Mouse (Mus musculus): ENCODE results near the gene Specc1. TPM values are rescaled to one million over a fixed set of nuclear protein-coding genes. Genes with fewer than 3 reads are reported as not detected.

Gene Specc1
- polyA plus RNA-seq, 1 experiment from 2014 or later, result 9.2 TPM

GRCm38 (mm10) chr11:62077157-62077865 lies 120.7 kb downstream of the Specc1 start:
- peak; percentile 56; the same call in 1 of the 2 replicates for ATAC-seq
- H3K9me3 ChIP-seq (replicated peaks; ENCODE audit: control insufficient read depth, low read length), result no peaks in the 10 kb centered on the region

GRCm38 (mm10) chr11:62078371-62078770 lies 121.8 kb downstream of the Specc1 start:
- DNase-seq (ENCODE audit: low spot score) (no peak), ATAC-seq (no peak)
- no peak overlapping the region for H3K9ac ChIP-seq (ENCODE audit: low read length)
- H3K27me3 ChIP-seq (replicated peaks; ENCODE audit: control insufficient read depth, insufficient read depth, low read length), result no peaks in the 10 kb centered on the region
- H3K4me1 ChIP-seq (ENCODE audit: control insufficient read depth, insufficient read depth, low read length), result peaks cover 6% of the 10 kb centered on the region
- no peaks in the 10 kb centered on the region for H3K36me3 ChIP-seq (ENCODE audit: control insufficient read depth, insufficient read depth, low read length)
- H3K4me3 ChIP-seq (ENCODE audit: low read depth, low read length), result no peak overlapping the region
- no peaks in the 10 kb centered on the region for H3K9me3 ChIP-seq (replicated peaks; ENCODE audit: control insufficient read depth, low read length)
- no peak overlapping the region for H3K27ac ChIP-seq (ENCODE audit: low read depth, low read length)
- WGBS, result 90% methylated on average over 10 of the region's 10 CpGs
- H3K4me2 ChIP-seq (ENCODE audit: low read length), result peak overlapping the region; percentile 81

More at GRCm38 (mm10) chr11:62077157-62077865, 120.7 kb downstream of the Specc1 start:
- no peaks in the 10 kb centered on the region for H3K27me3 ChIP-seq (replicated peaks; ENCODE audit: control insufficient read depth, insufficient read depth, low read length)
- WGBS, result under 1% methylated on average over 42 of the region's 51 CpGs
- no peaks in the 10 kb centered on the region for H3K36me3 ChIP-seq (ENCODE audit: control insufficient read depth, insufficient read depth, low read length)
- peak overlapping the region; percentile 85 for H3K4me3 ChIP-seq (ENCODE audit: low read depth, low read length)
- H3K4me1 ChIP-seq (ENCODE audit: control insufficient read depth, insufficient read depth, low read length), result peaks cover 6% of the 10 kb centered on the region
- DNase-seq (ENCODE audit: low spot score), result peak; percentile 20
- H3K9ac ChIP-seq (ENCODE audit: low read length), result peak overlapping the region; percentile 89
- H3K4me2 ChIP-seq (ENCODE audit: low read length), result peak overlapping the region; percentile 81
- peak overlapping the region; percentile 85 for H3K27ac ChIP-seq (ENCODE audit: low read depth, low read length)

- WGBS, result 85% methylated on average over 8 of the region's 8 CpGs
- no peaks in the 10 kb centered on the region for H3K9me3 ChIP-seq (replicated peaks; ENCODE audit: control insufficient read depth, low read length)
- H3K4me1 ChIP-seq (ENCODE audit: control insufficient read depth, insufficient read depth, low read length), result peaks cover 6% of the 10 kb centered on the region
- no peak overlapping the region for H3K9ac ChIP-seq (ENCODE audit: low read length)
- ATAC-seq (no peak), DNase-seq (ENCODE audit: low spot score) (no peak)
- no peak overlapping the region for H3K27ac ChIP-seq (ENCODE audit: low read depth, low read length)
- H3K36me3 ChIP-seq (ENCODE audit: control insufficient read depth, insufficient read depth, low read length), result no peaks in the 10 kb centered on the region
- no peaks in the 10 kb centered on the region for H3K27me3 ChIP-seq (replicated peaks; ENCODE audit: control insufficient read depth, insufficient read depth, low read length)
- H3K4me3 ChIP-seq (ENCODE audit: low read depth, low read length), result no peak overlapping the region
- H3K4me2 ChIP-seq (ENCODE audit: low read length), result no peak overlapping the region
These were observed 122.7 kb downstream of the Specc1 start for GRCm38 (mm10) chr11:62079100-62079857.

- no peak overlapping the region for H3K9ac ChIP-seq (ENCODE audit: low read length)
- peak; percentile 14 for DNase-seq (ENCODE audit: low spot score)
- no peaks in the 10 kb centered on the region for H3K36me3 ChIP-seq (ENCODE audit: control insufficient read depth, insufficient read depth, low read length)
- 76% methylated on average over 2 of the region's 2 CpGs for WGBS
- H3K4me1 ChIP-seq (ENCODE audit: control insufficient read depth, insufficient read depth, low read length), result peaks cover 6% of the 10 kb centered on the region
- H3K27me3 ChIP-seq (replicated peaks; ENCODE audit: control insufficient read depth, insufficient read depth, low read length), result no peaks in the 10 kb centered on the region
- no peak overlapping the region for H3K27ac ChIP-seq (ENCODE audit: low read depth, low read length)
- H3K4me2 ChIP-seq (ENCODE audit: low read length), result no peak overlapping the region
- no peak for ATAC-seq
- no peak overlapping the region for H3K4me3 ChIP-seq (ENCODE audit: low read depth, low read length)
- H3K9me3 ChIP-seq (replicated peaks; ENCODE audit: control insufficient read depth, low read length), result no peaks in the 10 kb centered on the region
These were observed 123.9 kb downstream of the Specc1 start for GRCm38 (mm10) chr11:62080476-62080875.

GRCm38 (mm10) chr11:62086648-62087047 lies 130.1 kb downstream of the Specc1 start:
- Histone ChIP-seq H3K9me3 (replicated peaks; ENCODE audit: control insufficient read depth, low read length) (no peaks in the 10 kb centered on the region), H3K9ac (ENCODE audit: low read length) (no peak overlapping the region), H3K4me2 (ENCODE audit: low read length) (no peak overlapping the region), H3K36me3 (ENCODE audit: control insufficient read depth, insufficient read depth, low read length) (no peaks in the 10 kb centered on the region), H3K27me3 (replicated peaks; ENCODE audit: control insufficient read depth, insufficient read depth, low read length) (no peaks in the 10 kb centered on the region), H3K4me1 (ENCODE audit: control insufficient read depth, insufficient read depth, low read length) (no peaks in the 10 kb centered on the region), H3K27ac (ENCODE audit: low read depth, low read length) (no peak overlapping the region), H3K4me3 (ENCODE audit: low read depth, low read length) (no peak overlapping the region)
- ATAC-seq (no peak), DNase-seq (ENCODE audit: low spot score) (no peak)
- WGBS, result 81% methylated on average over 2 of the region's 2 CpGs

DNA sequence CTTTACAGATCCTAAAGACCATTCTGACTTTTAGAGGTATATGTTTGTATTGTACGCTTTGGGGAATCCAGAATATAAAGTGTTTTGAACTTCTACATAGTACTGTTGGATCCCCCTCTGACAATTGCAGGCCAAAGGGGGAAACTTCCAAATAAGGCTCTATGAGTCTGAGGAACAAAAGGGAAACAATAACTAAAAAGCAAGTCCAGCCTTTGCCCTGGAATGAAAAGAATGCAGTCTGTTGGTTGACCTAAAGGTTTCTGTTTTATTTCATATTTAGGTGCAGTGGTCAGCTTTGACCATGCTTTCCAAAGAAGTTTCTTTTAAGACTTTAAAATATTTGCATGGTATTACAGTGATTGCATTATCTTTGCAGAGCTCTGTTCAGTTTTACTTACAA lies 130.5 kb downstream of the Specc1 start:
- Histone ChIP-seq H3K9ac (ENCODE audit: low read length) (no peak overlapping the region), H3K4me2 (ENCODE audit: low read length) (no peak overlapping the region), H3K9me3 (replicated peaks; ENCODE audit: control insufficient read depth, low read length) (no peaks in the 10 kb centered on the region), H3K27ac (ENCODE audit: low read depth, low read length) (no peak overlapping the region), H3K27me3 (replicated peaks; ENCODE audit: control insufficient read depth, insufficient read depth, low read length) (no peaks in the 10 kb centered on the region), H3K36me3 (ENCODE audit: control insufficient read depth, insufficient read depth, low read length) (no peaks in the 10 kb centered on the region), H3K4me3 (ENCODE audit: low read depth, low read length) (no peak overlapping the region), H3K4me1 (ENCODE audit: control insufficient read depth, insufficient read depth, low read length) (no peaks in the 10 kb centered on the region)
- 93% methylated on average over 1 of the region's 1 CpGs for whole genome bisulfite sequencing
- ATAC-seq, result no peak
- no peak for DNase-seq (ENCODE audit: low spot score)

DNA sequence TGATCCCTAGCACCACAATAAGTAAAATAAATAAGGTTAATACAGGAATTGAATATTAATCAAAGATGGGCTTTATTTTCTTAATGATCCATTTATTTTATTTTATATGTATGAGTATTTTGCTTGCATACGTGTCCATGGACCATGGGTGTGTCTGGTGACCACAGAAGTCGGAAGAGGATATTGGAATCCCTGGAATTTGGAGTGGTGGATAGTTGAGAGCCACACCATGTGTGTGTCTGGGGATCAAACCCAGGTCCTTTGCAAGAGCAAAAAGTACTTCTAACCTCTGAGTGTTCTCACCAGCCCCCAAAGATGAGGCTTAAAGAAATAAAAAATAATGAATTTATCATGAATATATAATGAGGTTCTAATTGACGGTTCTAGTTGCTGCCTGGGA lies 132.1 kb downstream of the Specc1 start:
- no peaks in the 10 kb centered on the region for H3K36me3 ChIP-seq (ENCODE audit: control insufficient read depth, insufficient read depth, low read length)

GRCm38 (mm10) chr11:62090321-62090720 lies 133.8 kb downstream of the Specc1 start:
- Histone ChIP-seq H3K4me2 (ENCODE audit: low read length) (no peak overlapping the region), H3K27ac (ENCODE audit: low read depth, low read length) (no peak overlapping the region), H3K27me3 (replicated peaks; ENCODE audit: control insufficient read depth, insufficient read depth, low read length) (no peaks in the 10 kb centered on the region), H3K36me3 (ENCODE audit: control insufficient read depth, insufficient read depth, low read length) (no peaks in the 10 kb centered on the region), H3K9ac (ENCODE audit: low read length) (no peak overlapping the region), H3K4me1 (ENCODE audit: control insufficient read depth, insufficient read depth, low read length) (no peaks in the 10 kb centered on the region), H3K4me3 (ENCODE audit: low read depth, low read length) (no peak overlapping the region), H3K9me3 (replicated peaks; ENCODE audit: control insufficient read depth, low read length) (no peaks in the 10 kb centered on the region)
- 91% methylated on average over 6 of the region's 6 CpGs for WGBS
- DNase-seq (ENCODE audit: low spot score) (no peak), ATAC-seq (no peak)

More for the DNA sequence above, 132.1 kb downstream of the Specc1 start:
- Histone ChIP-seq H3K27ac (ENCODE audit: low read depth, low read length) (no peak overlapping the region), H3K9me3 (replicated peaks; ENCODE audit: control insufficient read depth, low read length) (no peaks in the 10 kb centered on the region), H3K4me3 (ENCODE audit: low read depth, low read length) (no peak overlapping the region), H3K4me2 (ENCODE audit: low read length) (no peak overlapping the region), H3K9ac (ENCODE audit: low read length) (no peak overlapping the region), H3K4me1 (ENCODE audit: control insufficient read depth, insufficient read depth, low read length) (no peaks in the 10 kb centered on the region), H3K27me3 (replicated peaks; ENCODE audit: control insufficient read depth, insufficient read depth, low read length) (no peaks in the 10 kb centered on the region)
- WGBS, result 90% methylated on average over 3 of the region's 3 CpGs
- no peak for DNase-seq (ENCODE audit: low spot score)
- no peak for ATAC-seq

- ATAC-seq (no peak), DNase-seq (ENCODE audit: low spot score) (no peak)
- Histone ChIP-seq H3K36me3 (ENCODE audit: control insufficient read depth, insufficient read depth, low read length) (no peaks in the 10 kb centered on the region), H3K9me3 (replicated peaks; ENCODE audit: control insufficient read depth, low read length) (no peaks in the 10 kb centered on the region), H3K4me1 (ENCODE audit: control insufficient read depth, insufficient read depth, low read length) (no peaks in the 10 kb centered on the region), H3K4me2 (ENCODE audit: low read length) (no peak overlapping the region), H3K27ac (ENCODE audit: low read depth, low read length) (no peak overlapping the region), H3K4me3 (ENCODE audit: low read depth, low read length) (no peak overlapping the region), H3K27me3 (replicated peaks; ENCODE audit: control insufficient read depth, insufficient read depth, low read length) (no peaks in the 10 kb centered on the region), H3K9ac (ENCODE audit: low read length) (no peak overlapping the region)
- WGBS, result 91% methylated on average over 3 of the region's 3 CpGs
These were observed 146.9 kb downstream of the Specc1 start for GRCm38 (mm10) chr11:62103380-62103911.
